Mouse (Mus musculus) kidney, postnatal 25 days (tissue): ENCODE results near the gene Agfg2.
"Not testable (repeated sequence)": the region's sequence is repeated elsewhere in the genome, so short reads cannot be mapped to it uniquely, and the experiment has no call there.

Source experiments
- DNase-seq, 2 experiments: peaks; one replicate each; pipeline ENCODE4 v3.0.0; 2021; ENCODE audit warnings: mixed read lengths in 2 of 2

The Agfg2 gene

DNA sequence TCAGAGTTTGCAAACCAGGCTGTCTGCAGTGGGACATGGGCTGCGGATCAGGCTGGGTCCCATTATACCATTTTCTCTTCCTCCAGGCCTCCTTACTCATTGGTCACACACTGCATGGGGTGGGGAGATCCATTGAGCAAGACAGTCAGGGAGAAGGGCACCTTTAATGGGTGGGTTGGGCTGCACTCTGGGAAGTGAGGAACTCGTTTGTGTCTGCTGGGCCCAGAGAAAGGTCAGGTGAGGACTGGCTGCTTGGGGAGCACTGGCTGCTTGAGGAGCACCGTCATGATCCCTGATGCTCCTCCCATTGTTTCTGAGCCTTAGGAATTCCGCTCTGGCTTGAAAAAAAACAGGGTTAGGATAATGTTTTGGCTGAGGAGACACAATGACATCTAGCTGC is 41.6 kb downstream of the Agfg2 start:
- DNase-seq: peak in 1 of 2 experiments; percentile 35

DNA sequence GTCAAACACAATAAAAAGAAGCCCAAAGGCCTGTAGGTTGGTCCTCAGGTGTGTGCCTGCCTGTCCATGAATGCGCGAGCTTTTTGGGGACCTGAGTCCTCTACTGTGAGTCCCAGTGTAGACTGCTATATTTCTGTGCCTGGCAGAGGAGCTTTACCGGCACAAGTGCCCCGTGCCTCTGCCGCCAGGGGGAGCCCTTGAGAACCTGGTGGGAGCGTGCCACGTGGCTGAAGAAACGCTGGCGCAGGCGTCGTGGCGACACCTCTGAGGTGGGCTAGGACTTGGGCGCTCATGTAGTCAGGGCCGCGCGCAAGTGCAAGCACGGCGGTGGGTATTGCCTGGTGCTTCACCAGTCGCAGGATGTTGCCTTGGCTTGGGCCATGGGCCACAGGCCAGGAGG is 43.5 kb downstream of the Agfg2 start, which contains the start of gene Sap25:
Sap25 (plus strand) TSS at position 281 of the 400 bp plus-strand sequence.
- DNase-seq: peak in 1 of 2 experiments; percentile 53

DNA sequence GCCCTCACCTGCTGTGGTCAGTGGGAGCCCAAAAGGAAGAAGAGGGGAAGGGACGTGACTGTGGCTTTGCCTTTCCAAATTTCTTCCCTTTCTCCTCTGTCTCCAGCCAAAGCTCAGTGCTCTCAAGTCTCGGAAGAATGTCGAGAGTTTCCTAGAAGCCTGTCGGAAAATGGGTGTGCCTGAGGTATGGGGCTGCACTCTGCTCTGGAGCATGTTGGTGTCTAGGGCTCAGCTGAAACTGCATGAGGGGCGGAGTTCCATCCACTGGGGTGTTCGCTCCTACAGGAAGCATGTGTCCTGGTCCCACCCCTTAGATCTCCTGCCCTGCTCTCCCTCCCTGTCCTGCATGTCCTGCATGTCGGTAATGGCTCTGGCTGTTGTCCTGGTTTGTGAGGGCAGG is 45.1 kb downstream of the Agfg2 start:
- DNase-seq: no peak

DNA sequence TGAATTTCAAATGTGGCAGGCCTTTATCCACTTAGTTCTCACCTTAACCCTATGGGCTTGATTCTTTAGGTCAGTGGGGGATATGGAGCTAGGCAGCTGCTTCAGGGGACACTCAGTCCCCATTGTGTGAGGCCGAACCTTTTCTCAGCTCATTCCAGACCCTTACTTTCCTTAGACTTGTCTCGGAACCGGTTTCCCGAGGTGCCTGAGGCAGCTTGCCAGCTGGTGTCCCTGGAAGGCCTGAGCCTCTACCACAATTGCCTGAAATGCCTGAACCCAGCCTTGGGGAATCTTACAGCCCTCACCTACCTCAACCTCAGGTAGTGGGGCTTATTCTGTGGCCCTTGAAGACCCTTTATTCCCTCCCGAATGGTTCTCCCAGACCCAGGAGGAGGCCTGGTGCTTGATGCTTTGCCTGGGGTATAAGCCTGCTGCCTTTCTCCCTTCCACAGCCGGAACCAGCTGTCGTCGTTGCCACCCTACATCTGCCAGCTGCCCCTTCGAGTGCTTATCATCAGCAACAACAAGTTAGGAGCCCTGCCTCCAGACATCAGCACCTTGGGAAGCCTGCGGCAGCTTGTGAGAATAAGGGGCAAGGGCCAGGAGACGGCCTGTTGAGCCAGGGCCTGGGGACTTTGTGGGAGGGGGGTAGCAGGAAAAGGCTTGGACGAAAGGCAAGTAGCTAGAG is 51.0 kb downstream of the Agfg2 start:
- DNase-seq: peak in 1 of 2 experiments; percentile 69

DNA sequence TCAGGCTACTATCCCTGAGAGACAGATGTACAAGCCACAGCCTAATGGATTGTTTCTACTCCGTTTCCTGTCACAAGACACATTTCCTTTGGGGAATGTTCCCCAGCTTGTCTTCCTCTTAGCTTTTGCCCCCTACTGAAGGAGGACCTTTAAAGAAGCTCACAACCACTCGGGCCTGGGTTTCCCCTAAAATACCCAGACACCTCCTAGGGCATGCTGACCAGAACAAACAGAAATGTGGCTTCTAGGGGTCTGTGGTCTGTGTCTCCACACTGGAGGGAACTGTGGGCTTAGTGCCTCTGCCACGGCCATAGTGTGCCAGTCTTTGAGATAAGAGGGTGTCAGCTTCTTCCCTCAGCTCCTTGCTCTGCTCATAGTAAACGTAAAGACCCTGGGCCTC is 52.9 kb downstream of the Agfg2 start:
- DNase-seq: no peak

DNA sequence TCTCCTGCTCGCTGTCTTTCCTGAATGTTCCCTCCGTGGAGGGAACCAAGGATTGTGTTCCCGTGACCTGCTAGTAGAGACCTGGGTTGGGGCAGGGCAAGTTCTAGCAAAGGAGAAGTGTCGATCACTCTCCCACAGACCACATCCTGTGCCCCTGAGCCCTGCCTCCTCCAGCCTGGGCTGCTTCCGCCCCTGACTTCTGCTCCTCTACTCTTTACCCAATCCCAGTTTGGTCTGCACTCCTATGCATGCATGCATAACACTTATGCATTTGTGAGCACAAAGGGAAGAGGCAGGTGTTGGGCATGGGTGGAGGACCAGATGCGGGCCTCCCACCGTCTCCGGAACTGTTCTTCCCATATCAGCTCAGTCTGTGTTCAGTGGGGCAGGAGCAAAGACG is 53.4 kb downstream of the Agfg2 start:
- peak in 1 of 2 experiments; percentile 68 for DNase-seq

DNA sequence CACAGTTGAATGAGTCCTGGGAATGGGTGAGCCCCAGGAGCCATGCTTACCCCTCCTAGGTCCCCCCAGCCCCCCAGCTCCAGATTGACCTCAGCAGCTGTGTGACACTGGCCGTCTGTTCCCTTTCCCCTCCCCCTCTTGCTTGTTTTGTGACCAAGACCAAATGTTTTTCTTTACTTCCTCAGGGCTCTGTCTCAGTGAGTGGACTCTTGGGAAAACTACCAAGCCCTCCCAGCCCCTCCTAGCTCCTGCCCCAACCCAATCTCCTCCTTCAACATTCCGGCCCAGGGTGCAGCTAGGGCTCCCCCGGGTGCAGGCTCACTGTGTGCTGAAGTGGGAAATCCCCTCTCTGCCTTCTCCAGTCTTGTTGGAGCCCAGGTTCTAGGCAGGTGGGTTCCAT is 53.9 kb downstream of the Agfg2 start:
- peak; percentile 59 to 82 for DNase-seq

DNA sequence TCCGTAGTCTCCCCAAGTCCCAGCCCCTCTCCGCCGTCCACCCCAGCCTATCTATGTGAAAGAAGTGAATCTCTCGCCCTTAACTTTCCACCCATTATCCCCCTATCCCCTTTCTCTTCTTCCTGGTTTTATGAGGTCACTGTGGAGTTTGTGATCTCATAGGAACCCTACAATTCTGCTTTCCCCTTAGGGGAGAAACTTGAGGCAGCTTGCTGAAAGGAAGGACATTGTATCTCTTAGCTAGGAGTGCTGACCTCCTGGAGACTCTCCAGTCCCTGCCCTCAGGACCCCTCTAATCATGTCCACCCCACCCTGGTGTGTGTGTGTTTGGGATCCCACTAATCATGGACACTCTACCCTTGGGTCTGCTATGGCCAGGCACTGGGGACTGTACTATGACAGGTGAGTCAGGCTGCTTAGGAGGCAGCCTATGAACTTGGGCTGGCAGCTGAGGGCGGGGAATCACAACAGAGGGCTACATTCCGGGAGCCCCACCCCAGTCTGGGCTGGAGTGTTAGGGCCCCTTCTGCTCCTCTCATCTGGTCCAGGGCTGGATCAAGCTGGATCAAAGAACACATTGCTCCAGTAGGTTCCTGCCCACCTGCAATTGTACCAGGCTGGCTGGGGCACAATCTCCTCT is 54.5 kb downstream of the Agfg2 start:
- DNase-seq: peak; percentile 65 to 90

DNA sequence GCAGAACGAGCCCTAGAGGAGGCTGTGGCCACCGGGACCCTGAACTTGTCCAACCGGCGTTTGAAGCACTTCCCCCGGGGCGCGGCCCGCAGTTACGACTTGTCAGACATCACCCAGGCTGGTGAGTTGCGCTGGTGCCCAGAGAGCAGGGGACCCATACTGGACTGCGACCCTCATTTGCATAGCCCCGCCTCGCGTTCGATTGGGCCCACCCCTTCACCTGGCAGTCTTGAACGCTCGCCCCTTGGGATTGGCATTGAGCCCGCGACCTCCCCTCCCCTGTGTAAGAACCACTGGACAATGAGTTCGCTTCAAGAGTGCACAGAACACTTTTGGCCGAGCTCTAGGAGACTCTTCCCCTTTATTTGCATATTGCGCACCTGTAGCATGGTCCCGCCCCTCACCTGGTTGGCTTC is 55.2 kb downstream of the Agfg2 start:
- peak; percentile 83 to 92 for DNase-seq

DNA sequence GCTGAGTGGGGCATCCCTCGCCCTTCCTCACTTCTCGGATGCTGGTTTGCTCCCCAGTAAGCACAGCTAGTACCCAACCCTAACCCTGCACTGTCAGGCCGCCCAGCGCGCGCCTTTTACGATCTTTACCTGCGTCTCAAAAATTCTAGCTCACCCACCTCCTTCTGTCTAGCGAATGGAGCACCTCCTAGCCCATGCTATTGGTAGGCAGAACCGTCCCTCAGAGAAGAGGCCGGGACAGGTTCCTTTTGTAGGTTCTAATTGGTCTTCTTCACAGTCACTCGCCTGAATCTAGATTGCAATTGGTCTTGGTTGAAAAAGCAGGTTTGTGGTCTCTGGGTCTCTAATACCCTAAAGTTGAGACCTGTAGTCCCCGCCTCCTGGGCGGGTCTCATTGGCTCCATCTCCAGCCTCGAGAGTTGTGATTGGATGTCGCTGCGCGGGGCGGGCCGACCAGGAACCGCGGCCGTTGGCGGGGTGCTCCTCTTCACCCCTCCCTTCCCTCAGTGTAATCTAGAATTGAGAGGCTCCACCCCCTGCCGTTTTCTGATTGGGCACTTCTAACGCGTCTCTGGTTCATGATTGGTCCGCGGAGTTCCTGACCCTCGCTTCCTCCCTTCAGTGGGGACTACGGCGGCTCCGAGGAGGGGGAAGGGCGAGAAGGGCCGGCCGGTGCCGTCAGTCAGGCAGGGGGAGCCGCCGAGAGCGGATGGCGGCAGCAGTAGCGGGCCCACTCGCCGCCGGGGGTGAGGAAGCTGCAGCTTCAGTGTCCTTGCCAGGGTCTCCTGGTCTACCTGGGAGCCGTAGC is 55.8 kb downstream of the Agfg2 start, which contains the start of the genes Fbxo24, Lrch4 and Gm20605:
Fbxo24 (minus strand) TSS at position 505 of the 808 bp plus-strand sequence.
Lrch4 (plus strand) TSS at position 624 of the 808 bp plus-strand sequence.
Gm20605 (plus strand) TSS at position 678 of the 808 bp plus-strand sequence.
- DNase-seq: peak; percentile 99 to 100

DNA sequence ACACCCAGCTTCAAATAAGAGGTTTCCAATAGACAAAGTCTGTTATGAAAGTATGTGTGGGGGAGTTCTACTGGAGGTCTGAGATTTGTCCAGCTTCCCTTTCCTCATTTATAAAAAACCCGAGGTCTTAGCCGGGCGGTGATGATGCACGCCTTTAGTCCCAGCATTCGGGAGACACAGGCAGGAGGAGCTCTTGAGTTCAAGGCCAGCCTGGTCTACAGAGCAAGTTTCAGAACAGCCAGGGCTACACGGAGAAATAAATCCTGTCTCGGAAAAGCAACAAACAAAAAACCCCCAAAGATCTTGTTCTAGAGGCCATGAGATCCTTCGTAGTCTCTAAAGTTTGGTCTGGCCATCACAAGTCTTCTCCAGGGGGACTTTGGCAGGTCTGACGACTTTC is 56.5 kb downstream of the Agfg2 start:
- DNase-seq: peak in 1 of 2 experiments; percentile 45

DNA sequence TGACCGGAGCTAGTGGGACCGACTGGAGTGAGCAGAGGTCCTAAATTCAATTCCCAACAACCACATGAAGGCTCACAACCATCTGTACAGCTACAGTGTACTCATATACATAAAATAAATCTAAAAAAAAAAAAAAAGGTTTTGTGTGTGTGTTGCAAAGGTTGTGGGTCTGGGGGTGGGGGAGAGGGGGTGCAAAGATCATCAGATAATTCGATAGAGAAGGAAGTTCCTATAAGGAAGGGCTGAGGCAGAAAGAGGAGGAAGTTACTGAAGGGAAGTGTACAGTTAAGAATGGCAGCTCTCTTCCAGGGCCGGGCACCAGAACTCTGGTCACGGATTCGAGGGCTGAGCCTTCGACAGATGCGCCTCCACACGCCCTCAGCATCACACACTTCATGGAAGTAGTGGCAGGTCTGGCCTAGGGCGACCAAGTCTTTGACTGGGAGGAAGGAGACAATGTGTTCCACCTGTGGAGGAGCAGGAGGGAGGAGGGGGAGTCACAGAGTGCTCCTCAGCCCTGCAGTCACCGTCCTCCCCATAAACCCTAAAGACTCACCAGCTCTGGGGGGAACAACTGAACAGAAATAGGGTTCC is 60.5 kb downstream of the Agfg2 start:
- no peak for DNase-seq

DNA sequence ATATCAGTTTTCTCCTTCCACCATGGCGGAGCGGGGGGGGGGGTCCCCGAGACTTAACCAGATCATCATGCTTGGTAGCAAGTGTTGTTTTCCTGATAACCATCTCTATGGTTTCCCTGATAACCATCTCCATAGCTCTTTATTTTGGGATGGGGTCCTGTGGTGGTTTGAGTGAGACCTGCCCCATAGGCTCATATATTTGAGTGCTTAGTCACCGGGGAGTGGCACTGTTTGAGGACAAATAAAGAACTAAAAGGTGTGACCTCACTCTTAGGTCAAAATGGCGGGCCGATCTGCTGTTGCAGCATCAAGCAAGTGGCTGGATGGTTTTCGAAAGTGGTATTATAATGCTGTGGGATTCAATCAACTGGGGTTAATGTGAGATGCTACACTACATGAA is 69.2 kb downstream of the Agfg2 start:
- peak in 1 of 2 experiments; percentile 18 for DNase-seq

DNA sequence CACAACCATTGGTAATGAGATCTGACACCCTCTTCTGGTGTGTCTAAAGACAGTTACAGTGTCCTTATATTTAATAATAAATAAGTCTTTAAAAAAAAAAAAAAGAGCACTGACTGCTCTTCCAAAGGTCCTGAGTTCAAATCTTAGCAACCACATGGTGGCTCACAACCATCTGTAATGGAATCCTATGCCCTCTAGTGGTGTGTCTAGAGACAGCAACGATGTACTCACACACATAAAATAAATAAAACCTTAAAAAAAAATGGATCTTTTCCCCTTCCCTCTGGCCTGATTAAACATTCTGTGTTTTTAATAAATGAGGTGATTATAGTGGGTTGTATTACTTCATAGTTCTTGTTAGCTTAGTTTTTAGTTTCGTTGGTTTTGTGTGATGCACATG is 69.6 kb downstream of the Agfg2 start:
- DNase-seq: not testable (repeated sequence)

DNA sequence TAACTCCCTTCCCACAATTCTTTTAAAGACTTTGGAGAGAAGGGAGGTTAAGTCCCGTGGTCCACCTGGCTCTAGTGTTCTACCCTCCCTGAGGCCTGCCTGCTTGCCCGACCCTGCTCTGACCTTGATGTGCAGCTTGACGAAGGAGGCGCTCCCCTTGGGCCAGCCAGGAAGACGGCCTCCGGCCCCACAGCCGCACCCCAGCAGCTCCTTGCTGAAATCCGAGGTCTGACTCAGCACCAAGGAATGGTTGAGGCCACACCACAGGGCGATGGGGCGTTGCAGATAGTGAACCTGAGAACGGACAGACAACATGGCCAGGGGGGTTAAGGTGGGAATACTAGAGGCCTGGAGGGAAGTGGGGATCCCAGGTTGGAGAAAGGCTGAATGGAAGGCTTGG is 71.0 kb downstream of the Agfg2 start, which contains the start of gene Pcolce:
Pcolce (minus strand) TSS at position 235 of the 400 bp plus-strand sequence.
- peak in 1 of 2 experiments; percentile 62 for DNase-seq

DNA sequence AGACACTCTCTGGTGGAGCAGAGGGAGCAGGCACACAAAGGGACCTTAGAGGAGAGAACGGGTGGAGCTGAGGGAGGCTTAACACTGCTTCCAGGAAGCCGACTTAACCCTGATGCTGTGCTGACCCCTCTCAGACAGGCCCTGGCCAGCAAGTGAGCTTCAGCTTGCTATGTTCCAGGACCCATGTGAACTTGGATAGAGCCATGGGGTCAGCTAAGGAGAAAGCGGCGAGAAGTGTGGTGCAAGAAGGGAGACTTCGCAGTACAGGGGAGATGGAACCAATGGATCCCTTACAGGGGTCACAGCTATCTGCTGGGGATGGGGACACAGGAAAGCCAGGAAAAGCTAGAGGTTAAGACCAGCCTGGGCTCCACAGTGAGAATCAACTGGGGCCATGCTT is 71.5 kb downstream of the Agfg2 start:
- DNase-seq: peak in 1 of 2 experiments; percentile 43

DNA sequence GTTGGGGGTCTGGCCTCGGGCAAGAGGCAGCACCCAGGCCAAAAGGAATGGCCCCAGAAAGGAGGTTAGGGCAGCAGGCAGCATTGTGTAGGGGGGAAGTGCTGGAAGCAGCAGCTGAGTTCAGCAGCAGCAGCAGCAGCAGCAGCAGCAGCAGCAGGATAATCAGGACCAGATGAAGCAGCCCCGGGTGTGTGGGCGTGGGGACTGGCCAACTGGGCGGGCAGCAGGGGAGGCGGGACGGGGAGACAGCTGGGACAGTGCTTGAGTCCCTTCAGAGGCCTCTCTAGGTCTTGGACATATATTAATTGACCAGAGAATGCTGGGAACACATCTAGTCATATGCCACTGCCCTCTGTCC is 73.3 kb downstream of the Agfg2 start:
- DNase-seq: peak; percentile 46 to 73

DNA sequence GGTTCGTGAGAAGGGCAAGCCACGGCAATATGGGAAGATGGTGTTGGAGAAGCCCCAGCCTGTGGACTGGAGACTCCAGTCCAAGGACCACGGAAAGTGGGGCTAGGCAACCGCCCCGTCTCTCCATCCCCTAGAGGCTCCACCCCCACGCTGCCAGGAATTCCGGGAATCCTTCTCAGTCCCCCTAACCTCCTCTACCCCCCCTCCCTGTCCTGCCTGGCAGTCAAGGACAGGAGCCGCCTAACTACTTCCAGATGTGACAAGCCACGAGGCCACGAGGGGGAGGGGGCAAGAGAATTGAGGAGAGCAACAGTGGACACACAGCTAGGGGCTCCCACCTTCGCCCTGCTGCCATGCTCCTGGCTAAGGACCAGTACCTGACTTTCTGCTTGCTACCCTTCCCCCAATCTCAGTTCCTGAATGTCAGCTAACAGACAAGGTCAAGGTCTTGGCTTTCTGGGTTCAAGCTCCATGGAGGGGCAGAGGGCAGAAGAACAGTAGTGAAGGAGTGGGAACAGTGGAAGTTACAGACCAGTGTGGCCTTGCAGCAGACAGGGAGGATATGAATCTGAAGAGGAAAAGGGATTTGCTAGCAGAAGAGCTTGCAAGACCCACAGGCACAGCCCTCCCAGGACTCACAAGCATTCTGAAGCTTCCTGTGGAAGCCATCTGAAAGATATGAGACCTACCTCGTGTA is 73.8 kb downstream of the Agfg2 start:
- peak; percentile 82 to 91 for DNase-seq

DNA sequence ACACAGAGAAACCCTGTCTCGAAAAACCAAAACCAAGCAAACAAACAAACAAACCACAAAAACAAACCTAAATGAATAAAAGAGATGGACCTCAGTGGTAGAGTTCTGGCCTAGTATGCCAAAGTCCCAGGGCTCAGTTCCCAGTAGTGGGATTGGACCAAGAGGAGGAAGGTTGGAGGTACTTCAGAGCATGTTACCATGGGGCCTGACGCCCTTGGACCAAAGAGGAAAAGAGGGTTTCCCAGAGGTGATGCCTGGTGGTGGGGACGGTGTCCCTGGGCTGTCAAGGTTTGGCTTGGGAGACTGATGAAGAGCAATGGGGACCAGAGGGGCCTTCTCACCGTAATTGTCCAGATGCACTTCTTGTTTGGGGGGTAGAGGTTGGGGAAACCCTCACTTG is 74.5 kb downstream of the Agfg2 start:
- no peak for DNase-seq

DNA sequence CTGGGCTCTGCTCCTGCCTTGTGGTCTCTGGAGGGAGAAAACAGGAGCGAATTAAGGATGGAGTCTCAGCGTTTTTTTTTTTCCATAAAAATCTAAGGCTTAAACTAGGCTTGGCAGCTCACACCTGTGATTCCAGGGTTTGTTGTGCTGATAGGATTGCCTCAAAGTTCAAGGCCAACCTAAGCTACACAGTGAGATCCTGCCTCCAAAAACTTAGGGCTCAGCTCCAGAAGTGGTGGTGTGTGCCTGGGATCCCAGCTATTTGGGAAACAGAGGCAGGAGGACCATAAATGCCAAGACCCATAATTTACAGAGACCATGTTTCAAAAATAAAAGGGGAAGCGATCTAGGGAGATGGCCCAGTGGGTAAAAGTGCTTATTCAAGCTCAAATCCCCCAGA is 75.2 kb downstream of the Agfg2 start:
- DNase-seq: no peak

DNA sequence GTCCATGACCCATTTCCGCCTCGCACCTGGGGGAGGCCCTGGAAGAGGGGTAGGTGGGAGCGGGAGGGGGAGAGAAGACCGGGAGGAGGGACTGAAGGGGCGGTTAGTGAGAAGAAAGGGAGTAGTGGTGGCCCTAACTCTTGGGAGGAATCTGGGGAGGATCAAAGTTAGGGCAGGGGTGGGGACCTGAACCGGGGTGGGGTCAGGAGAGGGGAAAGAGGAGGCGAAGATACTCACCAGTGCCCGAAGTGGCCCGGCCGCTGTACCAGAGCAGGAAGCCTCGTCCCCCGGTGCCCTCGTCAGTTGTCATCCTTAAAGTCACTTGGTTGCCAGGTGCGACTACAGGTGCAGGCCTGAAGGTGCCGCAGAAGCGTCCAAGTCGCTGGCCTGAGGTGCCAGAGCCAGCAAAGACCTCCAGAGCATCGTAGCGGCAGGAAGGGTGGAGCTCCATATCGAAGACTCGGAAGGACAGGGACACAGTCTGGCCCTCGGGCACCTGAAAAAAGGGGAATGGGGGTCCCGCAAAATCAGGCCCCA is 75.8 kb downstream of the Agfg2 start:
- DNase-seq: no peak
